Mouse (Mus musculus): ENCODE data around the gene Hibch.

Hibch gene

DNA sequence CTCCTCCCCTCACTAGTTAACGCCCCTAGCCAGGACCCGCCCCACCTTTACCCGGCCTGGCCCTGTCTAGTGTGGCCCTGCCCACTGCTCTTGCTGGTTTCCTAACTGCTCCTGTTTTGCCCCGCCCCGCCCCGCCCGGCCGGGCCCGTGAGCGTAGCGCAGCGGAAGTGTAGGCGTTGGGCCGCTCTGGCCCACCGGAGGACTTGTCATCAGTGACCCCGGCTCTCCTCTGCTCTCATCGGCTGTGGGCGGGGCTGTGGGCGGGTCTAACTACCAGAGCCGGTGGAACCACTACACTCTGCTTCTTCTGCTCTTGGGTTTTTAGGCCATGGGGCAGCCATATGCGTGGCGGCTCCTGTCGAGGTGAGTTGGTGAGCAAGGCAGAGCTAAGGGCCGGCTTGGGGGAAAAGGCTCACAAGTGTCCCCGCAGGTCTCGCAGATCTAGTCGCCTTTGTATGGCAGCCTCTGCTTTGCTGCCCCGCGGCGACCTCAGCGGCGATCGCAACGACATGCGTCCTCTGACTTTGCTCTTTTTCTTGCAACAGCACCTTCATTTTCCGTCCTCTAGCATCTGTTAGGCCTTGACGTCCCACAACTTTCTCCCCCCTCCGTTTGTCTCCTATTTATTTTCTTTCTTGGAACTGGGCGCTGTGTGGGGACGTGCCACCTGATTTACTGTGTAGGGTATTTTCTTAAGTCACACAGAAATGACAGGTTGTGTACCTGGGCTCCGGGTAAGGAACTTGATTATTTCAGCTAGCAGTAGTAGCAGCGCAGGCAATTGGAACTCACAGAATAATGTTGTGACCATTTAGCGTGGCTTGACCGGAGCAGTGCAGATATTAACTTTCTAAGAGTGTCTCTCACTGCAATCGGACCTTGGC is at the start of gene Hibch:
Gene Hibch, plus strand, starts transcription at position 148 of the 884 bp plus-strand sequence.
- DNase-seq (ENCODE audit: low read depth in 2 of 2, low spot score in 2 of 2) = peak; percentile 97 to 98

GRCm38 (mm10) chr1:52795927-52796326 is 48.8 kb upstream of the Hibch start:
- DNase-seq (ENCODE audit: low read depth in 2 of 2, low spot score in 2 of 2) = no peak

GRCm38 (mm10) chr1:52799056-52799726 is 45.5 kb upstream of the Hibch start:
- DNase-seq (ENCODE audit: low read depth in 2 of 2, low spot score in 2 of 2) = peak; percentile 31 to 57

DNA sequence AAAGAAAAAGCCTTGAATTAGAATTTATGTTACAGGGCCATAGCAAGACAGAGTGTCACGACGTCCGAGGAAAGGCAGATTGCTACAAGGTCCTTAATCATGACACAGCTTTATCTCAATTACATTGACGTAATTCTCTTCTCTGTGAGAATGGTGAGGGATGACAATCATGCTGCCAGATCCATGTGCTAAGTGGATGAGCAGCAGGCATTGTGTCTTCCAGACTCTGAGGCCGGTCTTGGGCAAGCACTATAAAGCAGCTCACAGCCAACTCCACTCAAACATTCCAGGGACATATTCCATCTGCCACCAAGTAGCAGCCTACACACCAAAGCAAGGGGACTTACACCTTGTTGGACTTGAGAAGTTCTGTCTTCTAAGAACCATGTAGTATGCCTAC is 45.0 kb upstream of the Hibch start:
- DNase-seq (ENCODE audit: low read depth in 2 of 2, low spot score in 2 of 2) = no peak

DNA sequence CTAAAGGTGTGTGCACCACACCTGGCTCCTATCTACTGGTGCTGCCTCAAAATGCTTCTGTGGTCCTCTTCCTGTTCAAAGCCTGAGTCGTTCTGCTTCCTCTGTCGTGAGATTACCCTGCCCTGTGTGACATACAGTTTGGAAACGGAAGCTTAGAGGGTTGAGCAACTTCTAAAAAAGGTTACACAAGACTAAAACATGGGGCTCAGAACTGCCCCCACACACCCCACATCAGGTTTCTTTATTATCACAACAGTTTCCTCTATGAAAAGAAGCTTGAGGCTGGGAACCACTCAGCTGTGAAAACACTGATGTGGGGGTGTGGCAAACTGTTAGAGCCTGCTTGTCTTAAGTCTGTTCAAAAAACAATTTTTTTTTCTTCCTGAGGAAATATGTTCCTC is 44.4 kb upstream of the Hibch start:
- peak; percentile 48 to 59 for DNase-seq (ENCODE audit: low read depth in 2 of 2, low spot score in 2 of 2)

- DNase-seq (ENCODE audit: low read depth in 2 of 2, low spot score in 2 of 2) = no peak
These were observed 43.1 kb upstream of the Hibch start for GRCm38 (mm10) chr1:52801651-52802050.

- no peak for DNase-seq (ENCODE audit: low read depth in 2 of 2, low spot score in 2 of 2)
These were observed 42.2 kb upstream of the Hibch start for GRCm38 (mm10) chr1:52802406-52802975.

- DNase-seq (ENCODE audit: low read depth in 2 of 2, low spot score in 2 of 2) = no peak
These were observed 39.7 kb upstream of the Hibch start for GRCm38 (mm10) chr1:52805041-52805440.

DNA sequence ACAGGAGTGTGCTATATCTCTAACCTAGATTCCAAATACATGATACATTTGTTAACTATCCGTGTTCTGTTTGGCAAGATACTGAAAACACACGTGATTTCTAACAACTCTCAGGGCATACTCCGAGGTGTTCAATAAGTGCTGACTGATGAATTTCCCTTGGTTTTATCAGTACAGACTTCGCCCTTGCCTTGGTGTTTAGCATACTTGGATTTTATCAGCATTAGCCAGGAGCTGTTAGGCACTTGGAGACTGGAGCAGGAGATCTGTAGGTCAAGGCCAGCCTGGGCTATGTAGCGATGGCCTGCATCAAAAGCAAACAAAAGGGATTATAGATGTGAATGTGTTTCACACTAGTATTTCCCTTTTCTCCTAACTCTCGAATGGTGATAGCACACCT is 36.3 kb upstream of the Hibch start:
- DNase-seq (ENCODE audit: low read depth in 2 of 2, low spot score in 2 of 2) = no peak

DNA sequence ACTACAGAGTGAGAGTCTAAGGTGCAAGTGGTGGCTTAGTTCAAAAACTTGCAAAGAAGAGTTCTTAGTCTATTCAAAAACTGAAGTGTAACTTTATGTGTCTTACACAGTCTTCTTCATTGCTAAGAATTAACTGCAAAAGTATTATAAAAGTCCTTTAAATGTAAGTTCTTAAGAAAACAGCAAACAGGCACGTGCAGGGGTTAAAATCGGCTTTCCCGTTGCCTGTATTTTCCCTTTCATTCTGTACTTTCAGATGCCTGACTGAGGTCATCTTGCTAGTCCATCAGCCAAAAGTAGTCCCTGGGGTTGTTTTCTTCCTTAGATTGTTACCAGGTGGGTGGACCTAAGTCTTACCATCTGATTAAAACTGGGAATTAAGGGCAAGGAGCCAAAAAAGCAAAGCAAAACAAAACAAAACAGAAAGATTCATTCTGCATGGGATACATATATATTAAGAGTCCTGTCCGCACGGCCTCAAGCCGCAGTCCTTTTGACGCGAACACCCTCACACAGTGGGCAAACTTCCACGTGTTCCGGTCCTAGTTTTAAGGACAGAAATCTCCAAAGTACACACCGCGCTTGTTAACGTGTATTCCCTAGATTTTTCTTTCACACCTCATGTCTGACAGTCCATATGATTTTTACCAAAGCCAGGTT is 28.4 kb upstream of the Hibch start:
- no peak for DNase-seq (ENCODE audit: low read depth in 2 of 2, low spot score in 2 of 2)

DNA sequence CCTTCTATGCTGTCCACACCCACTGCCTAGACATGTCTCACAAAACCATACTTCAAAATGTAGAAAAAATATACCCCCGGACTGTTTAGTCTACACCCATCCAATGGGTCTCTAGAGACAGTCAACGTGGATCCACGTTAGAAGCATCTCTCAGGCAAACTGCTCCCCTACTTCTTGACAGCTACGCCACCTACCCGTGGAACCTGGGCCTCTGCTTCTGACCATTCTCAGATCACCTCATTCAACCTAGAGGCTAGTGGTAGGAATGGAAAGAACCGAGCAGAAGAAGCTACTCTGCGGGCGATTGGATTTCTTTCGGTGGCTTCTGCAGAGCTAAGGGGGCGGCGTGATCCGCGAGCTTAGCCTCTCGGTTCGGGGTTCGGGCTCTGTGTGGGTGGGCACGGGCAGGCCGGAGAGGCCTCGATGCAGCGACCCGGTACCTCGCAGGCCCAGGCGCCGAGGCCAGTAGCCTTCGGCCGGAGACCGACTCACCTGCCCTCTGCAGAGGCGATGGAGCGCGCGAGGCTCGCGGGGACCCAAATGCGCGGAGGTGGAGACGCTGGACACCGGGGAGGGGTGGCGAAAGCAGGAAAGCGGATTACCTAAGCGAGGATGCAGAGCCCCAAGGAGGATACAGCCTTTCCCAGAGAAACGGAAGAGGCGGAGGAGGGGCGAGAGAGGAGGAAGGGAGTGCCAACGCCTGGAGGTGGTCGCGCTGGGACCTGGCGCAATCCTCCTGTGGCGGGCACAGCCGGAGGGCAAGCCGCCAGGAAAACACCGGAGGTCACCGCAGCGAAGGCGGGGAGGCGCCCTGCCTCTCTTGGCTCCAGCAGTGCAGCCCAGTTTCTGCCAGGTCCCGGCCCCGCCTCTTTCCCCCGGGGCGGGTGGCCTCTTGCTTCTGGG is 27.6 kb upstream of the Hibch start, which contains the start of gene Inpp1:
Gene Inpp1, minus strand, starts transcription at position 779 of the 903 bp plus-strand sequence.
- DNase-seq (ENCODE audit: low read depth in 2 of 2, low spot score in 2 of 2) = peak; percentile 60 to 65

DNA sequence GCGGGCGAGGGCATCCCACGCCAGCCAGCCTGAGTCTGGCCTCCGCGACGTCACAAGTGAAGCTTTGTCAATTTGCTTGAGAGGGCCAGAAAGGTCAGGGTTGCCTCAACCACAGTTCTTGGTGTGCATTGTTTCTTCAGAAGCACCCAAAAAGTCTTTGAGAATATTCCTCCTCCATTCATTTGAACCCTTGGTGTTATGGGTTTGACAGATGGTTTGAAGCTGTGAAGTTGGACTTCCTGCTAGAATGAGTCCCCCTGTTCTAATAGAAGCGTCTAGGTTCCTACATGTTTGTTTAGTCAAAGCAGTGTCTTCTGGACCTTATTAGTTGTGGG is 26.9 kb upstream of the Hibch start:
- DNase-seq (ENCODE audit: low read depth in 2 of 2, low spot score in 2 of 2) = no peak

DNA sequence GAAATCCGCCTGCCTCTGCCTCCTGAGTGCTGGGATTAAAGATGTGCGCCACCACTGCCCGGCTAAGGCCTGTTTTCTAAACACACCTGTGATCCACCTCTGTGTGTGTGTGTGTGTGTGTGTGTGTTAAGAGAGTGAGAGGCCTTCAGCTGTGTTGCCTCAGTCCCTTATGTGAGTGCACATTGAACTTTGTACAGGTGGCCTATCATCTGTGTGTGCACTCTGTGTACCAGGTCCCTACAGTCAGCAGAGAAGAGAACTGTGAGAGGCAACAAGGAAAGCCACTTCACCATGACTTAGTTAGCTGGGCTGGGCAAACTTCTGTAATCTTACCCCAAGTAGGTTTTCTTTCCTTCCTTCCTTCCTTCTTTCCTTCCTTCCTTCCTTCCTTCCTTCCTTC is 5.6 kb upstream of the Hibch start:
- DNase-seq (ENCODE audit: low read depth in 2 of 2, low spot score in 2 of 2) = no peak

- peak in 1 of 2 experiments; percentile 3 for DNase-seq (ENCODE audit: low read depth in 2 of 2, low spot score in 2 of 2)
These were observed 375 bp upstream of the Hibch start for GRCm38 (mm10) chr1:52844354-52844753.

GRCm38 (mm10) chr1:52846556-52846955 is 1.8 kb downstream of the Hibch start:
- DNase-seq (ENCODE audit: low read depth in 2 of 2, low spot score in 2 of 2) = no peak

GRCm38 (mm10) chr1:52849422-52849821 is 4.7 kb downstream of the Hibch start:
- no peak for DNase-seq (ENCODE audit: low read depth in 2 of 2, low spot score in 2 of 2)

- peak; percentile 25 to 63 for DNase-seq (ENCODE audit: low read depth in 2 of 2, low spot score in 2 of 2)
These were observed 9.3 kb downstream of the Hibch start for GRCm38 (mm10) chr1:52854029-52854428.

DNA sequence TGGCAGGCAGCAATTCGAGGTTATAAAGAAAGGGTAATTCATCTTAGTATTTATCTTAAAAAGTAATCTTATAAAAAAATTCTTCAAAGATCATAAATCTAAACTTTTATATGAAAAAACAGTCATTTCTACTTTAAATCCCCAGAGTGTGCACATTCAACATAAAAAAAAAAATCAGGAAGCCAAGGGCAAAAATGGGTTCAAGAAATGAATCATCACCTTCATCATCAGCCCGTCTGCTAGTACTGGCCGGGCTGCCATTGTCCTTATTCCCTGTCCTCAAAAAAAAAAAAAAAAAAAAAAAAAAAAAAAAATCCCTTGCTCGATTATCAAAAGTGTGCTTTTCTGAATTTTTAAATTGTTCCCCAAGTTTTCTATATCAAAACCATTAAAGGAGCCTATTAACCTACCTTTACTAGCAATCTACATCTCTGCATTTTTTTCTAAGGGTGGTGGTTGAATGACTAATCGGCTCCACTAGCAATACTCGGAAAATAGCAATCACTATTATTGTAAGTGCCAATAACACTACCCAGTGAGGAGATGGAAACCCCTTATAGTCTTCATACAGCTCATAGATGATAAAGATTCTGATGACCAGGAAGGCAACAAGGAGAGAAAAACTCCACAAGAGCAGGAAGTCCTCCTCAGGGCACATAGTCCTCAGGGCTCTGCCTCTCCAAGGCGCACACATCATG is 11.3 kb downstream of the Hibch start:
- no peak for DNase-seq (ENCODE audit: low read depth in 2 of 2, low spot score in 2 of 2)

GRCm38 (mm10) chr1:52864220-52864619 is 19.5 kb downstream of the Hibch start:
- DNase-seq (ENCODE audit: low read depth in 2 of 2, low spot score in 2 of 2) = no peak

GRCm38 (mm10) chr1:52866007-52866406 is 21.3 kb downstream of the Hibch start:
- DNase-seq (ENCODE audit: low read depth in 2 of 2, low spot score in 2 of 2) = no peak
